Mouse (Mus musculus) lung, embryonic 14.5 days (tissue): ENCODE measurements at regions not wholly inside any gene's neighbourhood (a gene's known extent, or its start where the extent isn't known, plus 50 kb on each side); places are given as distances from the start of the nearest gene placed in this dataset.

Source experiments
- ATAC-seq: fragments of 200-750 bp; cut with Nextera tagmentation; 2 replicates; pipeline ENCODE4 v1.8.0; 2017; ENCODE audit warnings: mild to moderate bottlenecking, moderate TSS enrichment, moderate library complexity; ENCODE audit not compliant: insufficient read depth
- DNase-seq: peaks from one replicate; pipeline ENCODE4 v3.0.0-alpha.2; 2015
- H3K27ac ChIP-seq: fragments of 300-500 bp; sonication (generic); 2 replicates; pipeline ENCODE4 v1.5.1; 2014; ENCODE audit warnings: low read depth, mild to moderate bottlenecking, moderate library complexity
- H3K27me3 ChIP-seq: fragments of 300-500 bp; sonication (generic); 2 replicates; pipeline ENCODE4 v1.6.1; 2014; ENCODE audit warnings: low read length, control low read depth; ENCODE audit not compliant: insufficient read depth
- H3K36me3 ChIP-seq: fragments of 300-500 bp; sonication (generic); 2 replicates; pipeline ENCODE4 v1.6.1; 2014; ENCODE audit warnings: control low read depth; ENCODE audit not compliant: insufficient read depth
- H3K4me1 ChIP-seq: fragments of 300-500 bp; sonication (generic); 2 replicates; pipeline ENCODE4 v1.6.1; 2014; ENCODE audit warnings: antibody characterized with exemption, control low read depth; ENCODE audit not compliant: insufficient read depth
- H3K4me2 ChIP-seq: fragments of 300-500 bp; sonication (generic); 2 replicates; pipeline ENCODE4 v1.6.1; 2014; ENCODE audit warnings: mild to moderate bottlenecking
- H3K4me3 ChIP-seq: fragments of 300-500 bp; sonication (generic); 2 replicates; pipeline ENCODE4 v1.5.1; 2014; ENCODE audit warnings: low read depth, low read length
- H3K9ac ChIP-seq: fragments of 300-500 bp; sonication (generic); 2 replicates; pipeline ENCODE4 v1.6.1; 2014
- H3K9me3 ChIP-seq: fragments of 300-500 bp; sonication (generic); 2 replicates; pipeline ENCODE4 v1.6.1; 2016; ENCODE audit warnings: low read depth, low read length, control low read depth
- CTCF ChIP-seq: IDR thresholded peaks from 2 replicates; pipeline ENCODE4 v1.5.1; 2016; ENCODE audit warnings: antibody characterized with exemption, low read depth
- WGBS: fragments of 180-500 bp; shearing (Covaris S2); extraction: QIAGEN DNeasy Blood & Tissue Kit; methylation state at CpG from one replicate; pipeline ENCODE4 v1.1.7; 2014; 5-methylcytosine and 5-hydroxymethylcytosine counted together

- H3K36me3 ChIP-seq: no peaks in the 10 kb centered on the region
- H3K4me3 ChIP-seq: no peak overlapping the region
- no peak overlapping the region for H3K9ac ChIP-seq
- no peak overlapping the region for H3K27ac ChIP-seq
- TF ChIP-seq CTCF: no peak
- no peaks in the 10 kb centered on the region for H3K9me3 ChIP-seq
- no peaks in the 10 kb centered on the region for H3K4me1 ChIP-seq
- ATAC-seq (no peak), DNase-seq (no peak)
- H3K4me2 ChIP-seq: no peak overlapping the region
- WGBS: 77% methylated on average over 4 of the region's 4 CpGs
- no peaks in the 10 kb centered on the region for H3K27me3 ChIP-seq
Observed at GRCm38 (mm10) chr2:105510816-105511215, 111.7 kb upstream of the Rcn1 start.

DNA sequence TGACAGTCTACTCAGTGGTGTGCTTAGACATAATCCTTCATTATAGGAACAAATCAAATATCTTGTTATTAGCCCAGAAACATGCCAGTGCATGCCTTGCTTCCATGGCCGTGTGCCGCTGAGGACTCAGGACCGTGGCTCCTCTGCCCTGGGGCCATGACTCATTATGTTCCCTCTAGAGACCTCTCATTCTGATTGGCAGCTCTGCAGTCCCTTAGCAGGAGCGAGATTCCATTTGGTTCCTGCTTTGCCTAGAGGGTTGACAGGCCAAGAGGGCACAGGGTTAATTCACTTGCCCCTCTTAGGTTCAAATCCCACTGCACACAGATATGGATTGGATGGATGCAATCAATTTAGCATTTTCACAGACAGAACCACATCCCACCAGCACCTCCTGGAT lies 112.6 kb upstream of the Rcn1 start:
- DNase-seq (no peak), ATAC-seq (no peak)
- no peak for TF ChIP-seq CTCF
- Histone ChIP-seq H3K4me1 (no peaks in the 10 kb centered on the region), H3K4me3 (no peak overlapping the region), H3K9ac (no peak overlapping the region), H3K9me3 (no peaks in the 10 kb centered on the region), H3K36me3 (no peaks in the 10 kb centered on the region), H3K27me3 (no peaks in the 10 kb centered on the region), H3K27ac (no peak overlapping the region), H3K4me2 (no peak overlapping the region)
- WGBS: 83% methylated on average over 4 of the region's 4 CpGs

DNA sequence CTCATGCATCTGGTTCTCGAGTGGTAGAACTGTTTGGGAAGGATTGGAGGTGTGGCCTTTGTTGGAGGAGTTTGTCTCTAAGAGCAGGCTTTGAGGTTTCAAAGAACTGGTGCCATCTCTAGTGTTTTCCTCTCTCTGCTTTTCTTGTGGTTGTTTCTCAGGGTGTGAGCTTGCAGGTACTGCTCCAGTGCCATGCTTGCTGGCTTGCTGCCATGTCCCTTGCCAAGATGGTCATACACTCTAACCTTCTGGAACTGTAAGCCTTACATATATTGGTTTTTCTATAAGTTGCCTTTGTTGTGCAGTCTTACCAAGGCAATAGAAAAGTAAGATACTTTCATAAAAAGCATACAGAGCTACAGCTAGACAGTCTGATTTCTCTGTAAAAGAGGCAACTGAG lies 115.1 kb upstream of the Rcn1 start:
- Histone ChIP-seq H3K27me3 (no peaks in the 10 kb centered on the region), H3K4me1 (no peaks in the 10 kb centered on the region), H3K36me3 (no peaks in the 10 kb centered on the region), H3K27ac (no peak overlapping the region), H3K9me3 (no peaks in the 10 kb centered on the region), H3K9ac (no peak overlapping the region), H3K4me3 (no peak overlapping the region), H3K4me2 (no peak overlapping the region)
- DNase-seq (no peak), ATAC-seq (no peak)
- no peak for TF ChIP-seq CTCF
- WGBS: 73% methylated on average over 1 of the region's 1 CpGs

- no peak for TF ChIP-seq CTCF
- Histone ChIP-seq H3K4me2 (no peak overlapping the region), H3K4me3 (no peak overlapping the region), H3K27ac (no peak overlapping the region), H3K4me1 (no peaks in the 10 kb centered on the region), H3K9me3 (no peaks in the 10 kb centered on the region), H3K27me3 (no peaks in the 10 kb centered on the region), H3K9ac (no peak overlapping the region), H3K36me3 (no peaks in the 10 kb centered on the region)
- DNase-seq (no peak), ATAC-seq (no peak)
- 65% methylated on average over 3 of the region's 3 CpGs for WGBS
Observed at GRCm38 (mm10) chr2:105514881-105515280, 115.8 kb upstream of the Rcn1 start.

DNA sequence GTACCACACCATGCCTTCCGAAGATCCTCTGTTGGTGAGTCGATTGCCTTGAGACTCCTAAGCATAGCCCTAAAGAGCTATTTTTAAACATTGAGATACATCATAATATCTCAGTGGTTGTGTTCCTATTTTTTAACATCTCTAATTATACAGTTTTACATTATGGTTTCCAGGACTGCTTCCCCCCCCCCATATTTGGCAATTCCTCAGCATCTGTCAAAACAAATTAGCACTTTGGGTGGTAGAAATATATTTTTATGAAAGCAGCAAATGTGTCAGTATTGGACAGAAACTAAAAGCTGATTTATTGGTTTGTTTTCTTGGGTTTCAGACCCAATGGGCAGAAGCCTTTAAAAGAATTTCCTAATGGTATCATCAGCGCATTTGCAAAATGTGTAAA lies 116.2 kb upstream of the Rcn1 start:
- Histone ChIP-seq H3K27me3 (no peaks in the 10 kb centered on the region), H3K9me3 (no peaks in the 10 kb centered on the region), H3K4me2 (no peak overlapping the region), H3K36me3 (no peaks in the 10 kb centered on the region), H3K4me3 (no peak overlapping the region), H3K4me1 (no peaks in the 10 kb centered on the region), H3K9ac (no peak overlapping the region), H3K27ac (no peak overlapping the region)
- ATAC-seq (no peak), DNase-seq (no peak)
- no peak for TF ChIP-seq CTCF
- WGBS: 85% methylated on average over 3 of the region's 3 CpGs

DNA sequence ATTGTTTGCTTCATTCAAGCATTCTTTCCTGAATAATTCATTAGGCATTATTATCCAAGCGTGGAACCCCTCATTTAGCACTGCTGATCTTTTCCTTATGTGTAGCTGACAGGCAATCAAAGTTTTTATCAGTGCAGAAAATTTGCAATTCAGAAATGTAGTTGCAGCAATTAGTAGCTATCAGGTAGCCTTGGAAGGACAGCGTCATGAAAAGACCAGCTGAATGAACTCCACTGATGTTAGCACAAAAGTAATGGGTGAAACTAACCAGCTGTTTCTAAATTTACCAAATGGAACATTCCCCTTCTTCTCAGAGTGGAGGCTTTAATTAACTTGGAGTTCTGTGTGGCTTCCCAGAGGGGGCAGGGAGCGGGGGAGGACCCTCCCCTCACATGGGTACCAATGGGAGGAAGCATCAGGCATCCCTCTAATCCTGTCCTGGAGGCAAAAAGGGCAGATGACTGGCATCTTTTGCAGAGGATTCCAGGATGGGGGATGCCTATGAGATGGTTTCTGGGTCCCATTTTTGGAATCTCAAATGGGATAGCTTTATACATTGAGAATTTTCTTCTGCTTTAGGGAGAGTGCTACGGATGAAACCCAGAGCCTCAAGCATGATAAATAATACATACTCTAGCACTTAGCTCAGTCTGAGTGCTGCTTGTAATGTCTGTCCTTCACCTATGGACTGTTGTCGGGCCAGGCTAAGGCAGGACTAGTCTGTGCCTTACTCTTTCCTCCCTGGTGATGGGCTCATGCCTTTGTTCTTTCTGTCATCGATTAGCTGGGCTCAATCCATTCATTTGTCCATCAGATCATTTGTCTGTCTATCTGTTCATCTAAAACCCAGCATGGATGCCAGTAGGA lies 117.4 kb upstream of the Rcn1 start:
- H3K27ac ChIP-seq: no peak overlapping the region
- ATAC-seq (no peak), DNase-seq (peak; percentile 11)
- no peaks in the 10 kb centered on the region for H3K36me3 ChIP-seq
- H3K9me3 ChIP-seq: no peaks in the 10 kb centered on the region
- WGBS: 59% methylated on average over 6 of the region's 6 CpGs
- no peaks in the 10 kb centered on the region for H3K27me3 ChIP-seq
- H3K9ac ChIP-seq: no peak overlapping the region
- no peak overlapping the region for H3K4me2 ChIP-seq
- no peak for TF ChIP-seq CTCF
- H3K4me3 ChIP-seq: no peak overlapping the region
- no peaks in the 10 kb centered on the region for H3K4me1 ChIP-seq

- no peak for TF ChIP-seq CTCF
- Histone ChIP-seq H3K4me1 (no peaks in the 10 kb centered on the region), H3K27ac (no peak overlapping the region), H3K36me3 (no peaks in the 10 kb centered on the region), H3K4me2 (no peak overlapping the region), H3K4me3 (no peak overlapping the region), H3K27me3 (no peaks in the 10 kb centered on the region), H3K9me3 (no peaks in the 10 kb centered on the region), H3K9ac (no peak overlapping the region)
- no peak for DNase-seq
- ATAC-seq: no peak
- WGBS: 21% methylated on average over 4 of the region's 4 CpGs
Observed at GRCm38 (mm10) chr2:105521841-105522240, 122.7 kb upstream of the Rcn1 start.
